Mouse (Mus musculus): ENCODE results near the gene Peli1. TPM values are rescaled to one million over a fixed set of nuclear protein-coding genes. Genes with fewer than 3 reads are reported as not detected.
A peak's percentile ranks its signal among the peaks of the same experiment; 100 is the strongest.

The Peli1 gene
- total and polyA plus RNA-seq, 2 experiments from 2014 or later: 38.1 to 46.5 TPM

DNA sequence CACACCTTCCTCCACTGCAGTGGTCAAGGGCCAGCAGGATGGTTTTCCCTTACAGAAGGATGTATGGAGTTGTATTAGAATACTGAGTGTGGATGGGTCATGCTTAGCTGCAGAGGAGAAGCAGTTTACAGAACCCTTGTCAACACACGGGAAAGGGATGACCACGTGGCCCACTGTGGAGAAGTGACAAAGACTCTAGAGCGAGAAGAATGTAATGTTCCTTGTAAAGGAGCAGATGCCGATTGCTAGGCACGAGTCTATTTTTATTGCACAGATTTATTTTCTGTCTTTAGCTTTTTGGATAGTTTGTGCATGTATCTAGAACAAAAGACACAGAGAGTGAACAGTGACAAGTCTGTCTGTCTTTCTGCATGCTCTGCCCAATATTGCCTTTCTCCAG lies 71.0 kb downstream of the Peli1 start:
- Histone ChIP-seq H3K27ac (no peak overlapping the region), H3K4me3 (ENCODE audit: low read length) (no peak overlapping the region), H3K9ac (replicated peaks; ENCODE audit: low read length) (no peak overlapping the region), H3K36me3 (ENCODE audit: insufficient read depth, low read length) (no peaks in the 10 kb centered on the region), H3K4me2 (ENCODE audit: low read depth, low read length) (no peak overlapping the region), H3K27me3 (ENCODE audit: insufficient read depth, low read length) (no peaks in the 10 kb centered on the region), H3K9me3 (ENCODE audit: low read length) (no peaks in the 10 kb centered on the region), H3K4me1 (ENCODE audit: insufficient read depth, low read length) (no peaks in the 10 kb centered on the region; the same call in 1 of the 2 replicates)
- ATAC-seq (no peak), DNase-seq (ENCODE audit: low spot score) (no peak)
- WGBS: 78% methylated on average over 5 of the region's 5 CpGs
- no peak for TF ChIP-seq CTCF (IDR thresholded peaks at IDR 0.05; ENCODE audit: low read depth)

GRCm38 (mm10) chr11:21163143-21163542 lies 72.1 kb downstream of the Peli1 start:
- no peaks in the 10 kb centered on the region; the same call in 1 of the 2 replicates for H3K4me1 ChIP-seq (ENCODE audit: insufficient read depth, low read length)
- TF ChIP-seq CTCF (IDR thresholded peaks at IDR 0.05; ENCODE audit: low read depth): no peak
- H3K4me2 ChIP-seq (ENCODE audit: low read depth, low read length): no peak overlapping the region
- no peaks in the 10 kb centered on the region for H3K9me3 ChIP-seq (ENCODE audit: low read length)
- H3K4me3 ChIP-seq (ENCODE audit: low read length): no peak overlapping the region
- no peak for DNase-seq (ENCODE audit: low spot score)
- no peak overlapping the region for H3K27ac ChIP-seq
- WGBS: 72% methylated on average over 7 of the region's 7 CpGs
- H3K9ac ChIP-seq (replicated peaks; ENCODE audit: low read length): no peak overlapping the region
- ATAC-seq: no peak
- no peaks in the 10 kb centered on the region for H3K36me3 ChIP-seq (ENCODE audit: insufficient read depth, low read length)
- H3K27me3 ChIP-seq (ENCODE audit: insufficient read depth, low read length): no peaks in the 10 kb centered on the region

DNA sequence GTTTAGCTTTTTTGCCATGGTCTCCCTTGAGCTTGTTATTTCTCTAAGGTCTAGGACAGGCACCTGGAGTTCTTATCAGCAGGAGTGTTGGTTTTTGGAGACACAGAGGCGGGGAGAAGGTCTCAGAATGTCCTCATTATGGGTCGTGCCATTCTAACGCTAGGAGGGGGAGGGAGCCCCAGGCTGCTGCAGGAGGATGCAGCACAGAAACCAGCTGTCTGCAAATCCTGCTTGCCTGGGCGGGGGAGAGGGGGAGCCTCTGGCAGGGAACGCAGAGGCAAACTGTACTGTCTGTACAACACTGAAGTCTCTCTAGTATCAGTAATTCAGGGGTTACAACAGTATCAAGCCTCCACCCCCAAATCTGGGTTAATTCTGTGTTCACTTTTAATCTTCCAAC lies 72.6 kb downstream of the Peli1 start:
- Histone ChIP-seq H3K36me3 (ENCODE audit: insufficient read depth, low read length) (no peaks in the 10 kb centered on the region), H3K9ac (replicated peaks; ENCODE audit: low read length) (no peak overlapping the region), H3K9me3 (ENCODE audit: low read length) (no peaks in the 10 kb centered on the region), H3K4me1 (ENCODE audit: insufficient read depth, low read length) (no peaks in the 10 kb centered on the region; the same call in 1 of the 2 replicates), H3K4me3 (ENCODE audit: low read length) (no peak overlapping the region), H3K27me3 (ENCODE audit: insufficient read depth, low read length) (no peaks in the 10 kb centered on the region), H3K4me2 (ENCODE audit: low read depth, low read length) (0 out of 2 replicates have a peak overlapping the region, but pooled peaks have one; percentile 5), H3K27ac (no peak overlapping the region)
- no peak for TF ChIP-seq CTCF (IDR thresholded peaks at IDR 0.05; ENCODE audit: low read depth)
- ATAC-seq: peak; percentile 53; the same call in 1 of the 2 replicates
- peak; percentile 38 for DNase-seq (ENCODE audit: low spot score)
- 8% methylated on average over 5 of the region's 5 CpGs for WGBS

GRCm38 (mm10) chr11:21164312-21164993 lies 73.4 kb downstream of the Peli1 start:
- DNase-seq (ENCODE audit: low spot score): no peak
- H3K27me3 ChIP-seq (ENCODE audit: insufficient read depth, low read length): no peaks in the 10 kb centered on the region
- TF ChIP-seq CTCF (IDR thresholded peaks at IDR 0.05; ENCODE audit: low read depth): no peak
- H3K4me2 ChIP-seq (ENCODE audit: low read depth, low read length): no peak overlapping the region
- no peaks in the 10 kb centered on the region; the same call in 1 of the 2 replicates for H3K4me1 ChIP-seq (ENCODE audit: insufficient read depth, low read length)
- H3K4me3 ChIP-seq (ENCODE audit: low read length): no peak overlapping the region
- WGBS: 48% methylated on average over 8 of the region's 8 CpGs
- ATAC-seq: peak; percentile 48; the same call in 1 of the 2 replicates
- no peaks in the 10 kb centered on the region for H3K9me3 ChIP-seq (ENCODE audit: low read length)
- H3K36me3 ChIP-seq (ENCODE audit: insufficient read depth, low read length): no peaks in the 10 kb centered on the region
- no peak overlapping the region for H3K9ac ChIP-seq (replicated peaks; ENCODE audit: low read length)
- H3K27ac ChIP-seq: no peak overlapping the region

DNA sequence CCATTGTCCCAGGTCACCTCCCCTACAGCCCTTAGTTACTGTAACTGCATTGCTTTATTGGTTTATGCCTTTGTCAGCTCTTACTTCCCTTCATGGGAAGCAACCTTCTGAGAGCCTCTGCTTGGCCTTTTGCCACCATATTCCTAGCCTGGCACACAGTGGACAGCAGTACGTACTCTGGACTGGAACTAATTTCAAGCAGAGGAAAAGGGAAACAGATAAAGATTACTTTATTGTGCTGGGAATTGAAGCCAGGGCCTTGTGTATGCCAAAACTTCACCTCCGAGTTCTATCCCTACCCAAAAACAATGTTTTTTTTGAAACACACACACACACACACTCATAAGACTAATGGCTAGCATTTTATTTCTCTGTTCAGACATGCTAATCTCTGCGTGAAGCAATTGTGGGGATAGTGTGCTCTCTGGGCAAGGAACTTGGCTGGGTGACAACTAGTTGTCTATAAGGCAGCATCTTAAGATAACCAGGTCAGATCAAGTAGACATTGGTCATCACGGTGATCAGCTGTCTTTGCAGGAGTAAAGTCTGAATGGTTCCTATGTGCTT lies 74.0 kb downstream of the Peli1 start:
- DNase-seq (ENCODE audit: low spot score): no peak

DNA sequence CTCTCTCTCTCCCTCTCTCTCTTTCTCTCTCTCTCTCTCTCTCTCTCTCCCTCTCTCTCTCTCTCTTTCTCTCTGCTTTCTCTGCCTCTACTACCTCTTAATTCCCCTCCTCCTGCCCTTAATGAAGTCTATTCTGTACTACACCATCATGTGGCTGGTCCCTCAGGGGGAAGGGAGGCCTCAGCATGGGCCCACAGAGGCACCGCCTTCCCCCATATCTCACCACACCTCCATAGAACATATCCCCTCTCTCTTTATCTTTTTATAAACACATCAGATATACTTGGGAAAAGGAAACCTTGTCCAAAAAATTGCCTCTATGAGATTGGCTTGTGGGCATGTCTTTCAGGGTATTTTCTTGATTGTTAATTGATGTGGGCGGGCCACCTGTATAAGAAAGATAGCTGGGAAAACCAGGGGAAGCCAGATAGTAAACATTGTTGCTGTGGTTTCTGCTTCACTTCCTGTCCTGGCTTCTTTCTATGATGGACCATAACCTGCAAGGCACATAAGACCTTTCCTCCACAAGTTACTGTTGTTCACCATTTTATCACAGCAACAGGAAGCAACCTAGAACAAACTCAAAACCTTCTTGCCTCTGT lies 75.5 kb downstream of the Peli1 start:
- Histone ChIP-seq H3K4me3 (ENCODE audit: low read length) (no peak overlapping the region), H3K9ac (replicated peaks; ENCODE audit: low read length) (no peak overlapping the region), H3K27ac (no peak overlapping the region), H3K4me2 (ENCODE audit: low read depth, low read length) (no peak overlapping the region), H3K27me3 (ENCODE audit: insufficient read depth, low read length) (no peaks in the 10 kb centered on the region), H3K9me3 (ENCODE audit: low read length) (no peaks in the 10 kb centered on the region), H3K4me1 (ENCODE audit: insufficient read depth, low read length) (no peaks in the 10 kb centered on the region; the same call in 1 of the 2 replicates), H3K36me3 (ENCODE audit: insufficient read depth, low read length) (no peaks in the 10 kb centered on the region)
- DNase-seq (ENCODE audit: low spot score) (no peak), ATAC-seq (no peak)
- WGBS: 94% methylated on average over 2 of the region's 2 CpGs
- no peak for TF ChIP-seq CTCF (IDR thresholded peaks at IDR 0.05; ENCODE audit: low read depth)

More for the DNA sequence above, 74.0 kb downstream of the Peli1 start:
- no peak for ATAC-seq
- H3K4me1 ChIP-seq (ENCODE audit: insufficient read depth, low read length): no peaks in the 10 kb centered on the region; the same call in 1 of the 2 replicates
- no peaks in the 10 kb centered on the region for H3K36me3 ChIP-seq (ENCODE audit: insufficient read depth, low read length)
- WGBS: 57% methylated on average over 4 of the region's 4 CpGs
- no peaks in the 10 kb centered on the region for H3K27me3 ChIP-seq (ENCODE audit: insufficient read depth, low read length)
- no peaks in the 10 kb centered on the region for H3K9me3 ChIP-seq (ENCODE audit: low read length)
- H3K4me2 ChIP-seq (ENCODE audit: low read depth, low read length): no peak overlapping the region
- H3K27ac ChIP-seq: no peak overlapping the region
- no peak overlapping the region for H3K4me3 ChIP-seq (ENCODE audit: low read length)
- TF ChIP-seq CTCF (IDR thresholded peaks at IDR 0.05; ENCODE audit: low read depth): no peak
- H3K9ac ChIP-seq (replicated peaks; ENCODE audit: low read length): no peak overlapping the region
